Mouse (Mus musculus) liver, adult 2 months (tissue): Measurements from ENCODE around the gene BC005561. TPM values are rescaled to one million over a fixed set of nuclear protein-coding genes. Genes with fewer than 3 reads are reported as not detected.
"Not testable (repeated sequence)": the region's sequence is repeated elsewhere in the genome, so short reads cannot be mapped to it uniquely, and the experiment has no call there.

Experiments used
- DNase-seq: peaks from one replicate; pipeline ENCODE4 v3.0.0-alpha.2; 2011; ENCODE audit warnings: low read depth, low spot score; ENCODE audit errors: extremely low read depth
- H3K27ac ChIP-seq: fragments of 200-500 bp; replicated peaks from 2 replicates; pipeline ENCODE4 v1.5.1; 2012; ENCODE audit warnings: low read depth, mild to moderate bottlenecking, control low read depth, inconsistent platforms, low read length; ENCODE audit not compliant: insufficient read depth
- H3K27me3 ChIP-seq: fragments of 200-500 bp; 2 replicates; pipeline ENCODE4 v1.6.1; 2012; ENCODE audit warnings: mild to moderate bottlenecking, moderate library complexity, low read length, inconsistent platforms; ENCODE audit not compliant: control insufficient read depth, insufficient read depth
- H3K36me3 ChIP-seq: fragments of 200-500 bp; 2 replicates; pipeline ENCODE4 v1.6.1; 2012; ENCODE audit warnings: low read length, inconsistent platforms; ENCODE audit not compliant: control insufficient read depth, insufficient read depth
- H3K4me1 ChIP-seq: fragments of 200-500 bp; 2 replicates; pipeline ENCODE4 v1.6.1; 2011; ENCODE audit warnings: low read length; ENCODE audit not compliant: control insufficient read depth, insufficient read depth
- H3K4me3 ChIP-seq: fragments of 200-500 bp; 2 replicates; pipeline ENCODE4 v1.5.1; 2011; ENCODE audit warnings: low read depth, mild to moderate bottlenecking, control low read depth, low read length, moderate library complexity; ENCODE audit not compliant: insufficient read depth
- H3K79me2 ChIP-seq: fragments of 200-500 bp; 2 replicates; pipeline ENCODE4 v1.6.1; 2012; ENCODE audit warnings: inconsistent platforms, mild to moderate bottlenecking, low read length, moderate library complexity; ENCODE audit not compliant: control insufficient read depth, insufficient read depth
- H3K9ac ChIP-seq: fragments of 200-500 bp; 2 replicates; pipeline ENCODE4 v1.6.1; 2012; ENCODE audit warnings: low read depth, mild to moderate bottlenecking, control low read depth, inconsistent platforms, low read length
- CTCF ChIP-seq: fragments of 200-500 bp; IDR thresholded peaks from 2 replicates; pipeline ENCODE4 v1.5.1; 2011; ENCODE audit warnings: low read depth, low read length, control low read depth
- POLR2A ChIP-seq: fragments of 200-500 bp; IDR thresholded peaks from 2 replicates; pipeline ENCODE4 v1.6.1; 2011; ENCODE audit warnings: low read length, control low read depth; ENCODE audit not compliant: insufficient read depth; ENCODE audit errors: extremely low read depth
- WGBS: fragments of 180-500 bp; shearing (Covaris S2); methylation state at CpG from one replicate; pipeline ENCODE4 v1.1.7; 2018; 5-methylcytosine and 5-hydroxymethylcytosine counted together
- polyA plus RNA-seq: library from polyadenylated mRNA; depleted of rRNA; stranded (reverse); fragments of >200 nt; gene quantifications from 2 replicates; pipeline ENCODE4 v1.2.3, GENCODE M21; 2012; rRNA removed
- total RNA-seq: library from RNA; depleted of rRNA; stranded (reverse); fragments of >200 nt; gene quantifications from 2 replicates; pipeline ENCODE4 v1.2.3, GENCODE M21; 2014; rRNA removed

The BC005561 gene
- total and polyA plus RNA-seq, 2 experiments: 1.4 to 7.5 TPM

GRCm38 (mm10) chr5:104538612-104539011 is 30.5 kb downstream of the BC005561 start:
- peak; percentile 25 for DNase-seq
- WGBS: 100% methylated on average over 1 of the region's 1 CpGs
- Histone ChIP-seq H3K36me3 (peaks cover 39% of the 10 kb centered on the region), H3K4me1 (no peaks in the 10 kb centered on the region), H3K27me3 (no peaks in the 10 kb centered on the region), H3K27ac (no peak overlapping the region), H3K79me2 (no peaks in the 10 kb centered on the region), H3K4me3 (no peak overlapping the region), H3K9ac (no peak overlapping the region)
- TF ChIP-seq POLR2A: no peak
- TF ChIP-seq CTCF: no peak

GRCm38 (mm10) chr5:104539331-104539730 is 31.2 kb downstream of the BC005561 start:
- no peaks in the 10 kb centered on the region for H3K27me3 ChIP-seq
- TF ChIP-seq POLR2A (no peak), CTCF (no peak)

GRCm38 (mm10) chr5:104568079-104568478 is 59.9 kb downstream of the BC005561 start:
- not testable (repeated sequence) for H3K27ac ChIP-seq, H3K36me3 ChIP-seq, H3K79me2 ChIP-seq, DNase-seq, H3K27me3 ChIP-seq, H3K4me1 ChIP-seq, H3K9ac ChIP-seq, H3K4me3 ChIP-seq
- 74% methylated on average over 1 of the region's 1 CpGs for WGBS

More at GRCm38 (mm10) chr5:104539331-104539730, 31.2 kb downstream of the BC005561 start:
- Histone ChIP-seq H3K36me3 (peaks cover 42% of the 10 kb centered on the region), H3K4me3 (no peak overlapping the region), H3K79me2 (no peaks in the 10 kb centered on the region), H3K9ac (no peak overlapping the region), H3K4me1 (no peaks in the 10 kb centered on the region), H3K27ac (no peak overlapping the region)
- DNase-seq: no peak
- 94% methylated on average over 4 of the region's 4 CpGs for WGBS

GRCm38 (mm10) chr5:104570766-104571165 is 62.6 kb downstream of the BC005561 start:
- peak; percentile 57 for DNase-seq
- peaks cover 6% of the 10 kb centered on the region; the same call in 1 of the 2 replicates for H3K79me2 ChIP-seq
- H3K4me3 ChIP-seq: no peak overlapping the region
- no peak overlapping the region for H3K27ac ChIP-seq
- 32% methylated on average over 6 of the region's 6 CpGs for WGBS
- H3K9ac ChIP-seq: no peak overlapping the region
- TF ChIP-seq CTCF (no peak), POLR2A (no peak)
- H3K4me1 ChIP-seq: peaks cover 4% of the 10 kb centered on the region; the same call in 1 of the 2 replicates
- no peaks in the 10 kb centered on the region for H3K27me3 ChIP-seq
- peaks cover 10% of the 10 kb centered on the region for H3K36me3 ChIP-seq

GRCm38 (mm10) chr5:104571282-104571921 is 63.2 kb downstream of the BC005561 start:
- H3K4me3 ChIP-seq: peak overlapping the region; percentile 71
- not testable (repeated sequence) for H3K79me2 ChIP-seq, H3K36me3 ChIP-seq, H3K27me3 ChIP-seq, H3K4me1 ChIP-seq
- peak overlapping the region; percentile 61 for H3K9ac ChIP-seq
- TF ChIP-seq POLR2A: 0 out of 2 replicates have a peak, but pooled peaks have one; percentile 6
- DNase-seq: peak; percentile 83
- WGBS: 0% methylated on average over 18 of the region's 19 CpGs
- H3K27ac ChIP-seq: peak overlapping the region; percentile 81

Other genes with a start within 250 kb of the BC005561 start
- gene Ibsp, start 209.2 kb upstream of the BC005561 start, total RNA-seq: not detected in 2 replicates
- not detected in 2 replicates for gene Ibsp, start 209.2 kb upstream of the BC005561 start, polyA plus RNA-seq
- gene Mepe, start 183.0 kb upstream of the BC005561 start, total RNA-seq: not detected in 2 replicates
- gene Mepe, start 183.0 kb upstream of the BC005561 start, polyA plus RNA-seq: not detected in 2 replicates
- 29.8 and 39.8 TPM in 2 replicates for gene Spp1, start 73.2 kb upstream of the BC005561 start, total RNA-seq
- gene Spp1, start 73.2 kb upstream of the BC005561 start, polyA plus RNA-seq: 16.7 and 19.3 TPM in 2 replicates
- gene Pkd2, start 48.9 kb upstream of the BC005561 start, total RNA-seq: 11.1 and 11.2 TPM in 2 replicates
- gene Pkd2, start 48.9 kb upstream of the BC005561 start, polyA plus RNA-seq: 5.7 and 5.8 TPM in 2 replicates